Mouse (Mus musculus) frontal cortex, postnatal 10 days (tissue): ENCODE measurements around the gene Tctn1.

Source experiments
- DNase-seq, 2 experiments: peaks; one replicate each; pipeline ENCODE4 v3.0.0; 2022; ENCODE audit warnings: low spot score in 2 of 2, mixed read lengths in 1 of 2

The Tctn1 gene

DNA sequence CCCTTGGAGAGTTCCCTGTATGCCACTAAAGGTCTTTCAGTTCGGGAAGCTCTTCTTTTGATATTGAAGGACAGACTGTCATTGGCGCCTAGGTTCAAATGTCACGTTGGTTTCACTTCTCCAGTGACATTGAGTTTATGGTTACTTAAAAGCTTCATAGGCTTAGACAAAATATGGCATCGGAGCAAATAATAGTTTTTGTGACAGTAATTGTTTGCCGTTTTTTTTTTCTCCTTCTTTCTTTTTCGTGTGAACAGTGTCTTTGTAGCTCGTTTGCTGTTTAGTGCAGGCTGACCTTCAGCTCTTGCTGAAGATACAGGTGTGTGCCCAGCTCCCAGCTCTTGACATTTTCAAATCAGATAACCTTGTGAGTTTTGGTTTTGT, 21.5 kb upstream of the Tctn1 start:
- no peak for DNase-seq

DNA sequence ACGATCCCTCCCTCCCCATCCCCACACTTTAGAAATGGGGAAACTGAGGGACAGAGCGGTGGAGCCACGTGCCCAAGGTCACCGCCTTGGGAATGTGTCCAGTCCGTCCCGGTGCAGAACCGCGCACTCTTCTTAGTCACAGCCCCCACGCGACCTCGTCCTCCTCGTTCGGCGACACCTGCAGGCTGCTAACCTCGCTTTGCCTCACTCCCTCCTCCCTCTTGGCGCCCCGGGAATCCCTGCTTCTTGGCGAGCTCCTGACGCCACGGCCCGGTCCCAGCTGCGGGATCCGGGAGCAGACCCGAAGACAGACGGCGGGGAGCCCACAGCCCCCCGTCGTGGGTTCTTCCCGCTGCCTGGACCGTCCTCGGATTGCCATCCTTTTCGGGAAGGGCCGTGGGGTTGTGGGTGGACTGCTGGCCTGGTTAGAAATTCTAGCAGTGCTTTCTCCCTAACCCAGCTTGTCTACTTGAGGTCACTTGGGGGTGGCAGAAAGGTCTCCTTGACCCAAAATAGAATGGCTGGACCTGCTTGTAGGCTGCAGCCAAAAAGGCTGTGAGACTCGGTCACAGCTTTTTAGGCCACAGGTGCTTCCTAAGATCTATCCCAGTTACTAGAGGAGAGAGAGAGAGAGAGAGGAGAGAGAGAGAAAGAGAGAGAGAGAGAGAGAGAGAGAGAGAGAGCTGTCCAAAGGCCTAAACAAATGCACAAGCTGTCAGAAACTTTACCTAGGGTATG, 20.9 kb upstream of the Tctn1 start:
- DNase-seq, result peak; percentile 26 to 42

DNA sequence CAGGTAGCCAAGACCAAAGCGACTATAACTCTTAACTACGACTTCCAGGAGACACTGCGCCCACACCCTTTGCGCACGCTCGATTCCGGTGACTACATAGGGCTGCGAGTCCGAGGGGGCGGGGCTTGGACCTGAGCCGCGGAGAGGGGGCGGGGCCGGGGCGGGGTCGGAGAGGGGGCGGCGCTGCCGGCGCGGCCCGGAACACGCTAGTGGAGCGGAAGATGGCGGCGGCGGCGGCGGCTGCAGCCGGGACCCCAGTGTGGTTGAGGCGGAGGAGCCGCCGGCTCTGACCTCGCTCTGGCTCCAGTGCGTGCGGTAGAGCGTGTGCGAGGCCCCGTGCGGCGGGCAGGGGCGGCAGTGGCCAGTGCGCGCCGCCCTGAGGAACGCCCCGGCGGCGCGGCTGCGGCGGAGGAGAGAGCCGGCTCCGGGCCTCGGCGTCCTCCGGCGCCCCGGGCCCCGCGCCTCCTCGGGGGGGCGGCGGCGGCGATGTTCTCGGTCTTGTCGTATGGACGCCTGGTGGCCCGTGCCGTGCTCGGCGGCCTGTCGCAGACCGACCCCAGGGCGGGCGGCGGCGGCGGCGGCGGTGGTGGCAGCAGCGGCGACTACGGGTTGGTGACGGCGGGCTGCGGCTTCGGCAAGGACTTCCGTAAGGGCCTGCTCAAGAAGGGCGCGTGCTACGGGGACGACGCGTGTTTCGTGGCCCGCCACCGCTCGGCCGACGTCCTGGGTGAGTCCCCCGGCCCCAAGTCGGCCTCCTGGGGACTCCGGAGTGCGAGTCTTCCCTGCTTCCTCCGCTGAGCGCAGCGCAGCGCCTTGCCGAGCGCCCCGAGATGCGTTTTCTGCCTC, 20.1 kb upstream of the Tctn1 start, which contains the start of gene Pptc7:
Pptc7 (plus strand) TSS at position 183 of the 846 bp plus-strand sequence.
- peak; percentile 76 to 87 for DNase-seq

DNA sequence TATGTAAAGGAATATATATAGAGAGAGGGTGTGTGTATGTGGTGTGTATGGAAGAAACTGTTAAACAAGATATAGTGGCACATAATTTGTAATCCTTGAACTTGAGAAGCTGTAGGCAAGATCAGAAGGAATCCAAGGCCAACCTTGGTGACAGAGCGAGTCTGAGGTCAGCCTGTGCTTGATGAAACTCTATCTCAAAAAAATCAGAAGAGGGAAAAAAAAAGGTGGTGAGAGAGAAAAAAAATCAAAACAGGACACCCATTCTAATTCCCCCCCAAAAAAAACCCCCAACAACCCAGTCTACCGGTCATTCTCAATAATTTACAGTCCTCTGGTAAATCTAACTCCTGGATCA, 19.5 kb upstream of the Tctn1 start:
- no peak for DNase-seq

DNA sequence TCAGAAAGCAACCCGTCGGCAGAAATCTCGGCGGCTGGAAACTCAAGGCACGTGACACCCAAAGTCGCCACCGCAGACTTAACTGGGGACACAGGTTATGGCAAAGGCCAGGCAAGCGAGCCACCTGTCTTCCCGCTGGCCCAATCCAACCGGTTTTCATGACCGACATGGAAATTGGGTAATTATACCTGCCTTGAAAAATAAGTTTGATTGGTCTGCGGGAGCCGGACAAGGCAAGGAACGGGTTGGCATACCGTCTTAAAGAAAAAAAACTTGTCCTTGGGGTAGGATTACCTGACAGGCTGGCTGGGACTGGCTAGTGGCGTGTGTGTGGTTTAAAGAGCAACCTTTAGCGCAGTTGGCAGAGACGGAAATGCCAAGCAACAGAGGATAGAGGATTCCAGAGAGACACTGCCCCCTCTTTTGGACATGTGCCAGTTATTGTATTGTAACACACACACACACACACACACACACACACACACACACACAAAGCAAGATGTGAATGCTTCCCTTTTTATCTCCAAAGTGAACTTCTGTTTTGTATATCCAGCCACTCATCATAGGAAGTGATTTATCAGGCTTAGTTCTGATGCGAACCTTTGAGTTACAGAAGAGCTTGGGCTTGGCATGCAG, 16.7 kb upstream of the Tctn1 start:
- DNase-seq, result no peak

DNA sequence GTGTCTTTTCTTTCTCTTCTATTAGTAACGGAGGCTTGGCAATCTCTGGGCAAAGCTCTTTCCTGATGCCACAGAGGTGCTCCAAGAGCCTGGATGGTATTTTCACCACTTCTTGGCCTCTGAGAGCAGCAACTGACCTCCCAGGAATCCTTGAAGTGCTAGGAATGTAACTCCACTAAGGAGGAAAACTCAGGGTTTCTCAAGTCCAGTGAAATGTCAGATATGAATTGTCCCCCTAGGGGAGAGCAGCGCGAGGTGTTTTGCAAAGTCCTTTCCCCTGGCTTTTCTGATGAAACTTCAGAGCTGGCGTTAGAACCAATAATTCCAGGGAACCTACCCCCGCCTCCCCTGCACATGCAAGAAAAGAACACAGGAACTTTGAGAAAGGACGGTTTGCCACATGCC, 16.2 kb upstream of the Tctn1 start:
- no peak for DNase-seq

DNA sequence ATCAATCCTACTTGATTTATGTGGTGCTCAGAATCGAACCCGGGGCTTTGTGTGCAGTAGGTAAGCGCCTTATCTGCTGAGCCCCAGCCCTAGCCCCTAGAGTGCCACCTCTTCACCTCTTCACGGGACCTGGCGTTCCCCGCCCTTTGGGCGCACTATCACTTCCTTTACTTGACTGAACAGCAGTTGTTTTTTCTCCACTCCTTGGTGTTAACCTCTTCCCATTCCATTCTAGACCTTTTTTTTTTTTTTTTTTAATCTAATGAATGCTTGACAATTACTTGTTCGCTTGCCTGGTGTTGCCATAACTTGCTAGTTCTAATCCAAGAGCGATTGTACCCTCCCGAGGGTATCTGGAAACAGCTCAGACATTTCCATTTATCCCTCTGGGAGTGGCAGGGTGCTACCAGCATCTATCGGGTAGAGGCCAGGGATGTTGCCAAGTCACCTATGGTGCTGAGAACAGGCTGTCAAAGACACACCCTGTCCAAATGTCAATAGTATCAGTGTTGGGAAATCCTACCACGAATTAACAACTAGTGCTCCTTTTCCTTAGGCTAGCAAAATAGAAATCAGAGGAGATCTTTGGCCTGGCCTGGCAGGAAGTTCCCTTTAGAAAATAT, 15.7 kb upstream of the Tctn1 start:
- DNase-seq, result no peak

DNA sequence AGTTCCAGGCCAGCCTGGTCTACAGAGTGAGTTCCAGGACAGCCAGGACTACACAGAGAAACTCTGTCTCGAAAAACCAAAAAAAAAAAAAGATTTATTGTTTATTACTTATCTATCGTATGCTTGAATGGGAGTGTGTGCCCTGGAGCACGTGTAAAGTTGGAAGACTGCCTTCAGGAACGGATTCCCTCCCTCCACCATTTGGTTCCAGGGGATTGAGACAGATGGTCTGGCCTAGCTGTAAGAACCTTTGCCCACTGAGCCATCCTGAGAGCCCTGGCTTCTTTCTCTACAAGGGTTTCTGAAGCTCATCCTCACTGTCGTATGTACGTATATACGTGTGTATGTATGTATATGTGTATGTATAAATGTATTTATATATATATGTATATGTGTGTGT, 14.7 kb upstream of the Tctn1 start:
- DNase-seq, result no peak

DNA sequence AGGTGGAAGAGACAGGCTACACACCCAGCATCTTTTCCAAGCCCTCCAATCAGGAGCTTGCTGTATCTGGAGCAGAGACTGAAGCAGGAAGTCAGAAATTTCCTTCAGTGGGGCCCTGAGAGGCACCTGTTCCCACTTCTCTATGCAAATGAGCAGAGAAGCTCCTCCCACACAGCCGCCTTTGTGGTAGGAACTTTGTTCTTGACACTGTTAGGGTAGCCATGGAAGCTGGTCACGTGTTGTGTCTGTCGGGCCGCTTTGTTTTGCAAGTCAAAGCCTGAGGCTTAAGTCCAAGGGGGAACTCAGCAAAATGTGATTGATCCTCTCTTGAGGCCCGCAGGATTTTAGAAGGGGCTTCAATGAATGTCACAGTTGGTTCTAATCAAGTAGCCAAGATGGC, 10.5 kb upstream of the Tctn1 start:
- DNase-seq, result no peak

DNA sequence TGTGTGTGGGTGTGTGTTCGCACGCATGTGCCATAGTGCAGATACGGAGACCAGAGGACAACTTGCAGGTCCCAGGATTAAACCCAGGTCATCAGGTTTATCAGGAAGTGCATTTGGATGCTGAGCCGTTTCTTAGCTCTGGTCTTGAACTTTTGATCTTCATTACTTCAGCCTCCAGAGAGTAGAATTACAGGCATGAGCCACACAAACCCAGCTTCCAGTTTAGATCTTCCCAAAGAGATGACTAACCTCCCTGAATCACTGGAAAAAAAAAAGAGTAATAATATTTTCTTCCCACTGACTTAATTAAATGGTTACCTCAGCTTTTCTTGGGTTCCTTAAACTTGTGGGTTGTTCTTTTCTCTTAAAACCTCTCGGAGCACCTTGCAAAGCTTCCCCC, 8.6 kb upstream of the Tctn1 start:
- no peak for DNase-seq

DNA sequence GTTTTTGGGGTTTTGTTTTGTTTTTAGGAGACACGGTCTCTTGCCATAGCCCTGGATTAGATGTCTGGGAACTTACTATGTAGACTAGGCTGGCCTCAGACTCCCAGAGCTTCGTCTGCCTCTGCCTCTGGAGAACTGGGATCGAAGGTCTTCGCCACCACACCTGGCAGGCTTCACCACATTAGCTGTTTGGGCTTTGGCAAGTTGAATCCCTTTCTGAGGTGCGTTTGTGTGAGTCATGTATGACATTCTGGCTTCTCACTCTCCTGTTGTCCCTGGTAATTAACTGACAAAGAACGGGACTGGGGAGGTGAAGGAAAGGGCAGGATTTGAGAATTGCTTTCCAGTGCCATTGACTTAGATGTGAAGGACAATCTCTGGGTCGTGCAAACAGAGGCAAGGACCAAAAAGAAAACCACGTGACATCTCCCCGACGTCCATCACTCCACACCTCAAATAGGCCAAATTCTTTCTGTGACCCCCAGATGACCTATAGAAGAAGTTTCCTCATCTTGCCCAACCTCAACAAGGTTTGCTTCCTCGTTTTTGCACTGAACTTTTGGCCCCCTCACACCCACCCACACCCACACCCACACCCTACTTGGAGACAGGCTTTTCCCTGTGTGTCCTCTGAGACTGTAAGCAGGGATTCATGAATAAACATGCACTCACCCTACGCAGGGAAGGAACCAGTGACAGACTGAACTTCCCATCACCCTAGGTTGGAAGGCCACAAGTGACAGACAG, 4.8 kb upstream of the Tctn1 start:
- DNase-seq, result no peak

DNA sequence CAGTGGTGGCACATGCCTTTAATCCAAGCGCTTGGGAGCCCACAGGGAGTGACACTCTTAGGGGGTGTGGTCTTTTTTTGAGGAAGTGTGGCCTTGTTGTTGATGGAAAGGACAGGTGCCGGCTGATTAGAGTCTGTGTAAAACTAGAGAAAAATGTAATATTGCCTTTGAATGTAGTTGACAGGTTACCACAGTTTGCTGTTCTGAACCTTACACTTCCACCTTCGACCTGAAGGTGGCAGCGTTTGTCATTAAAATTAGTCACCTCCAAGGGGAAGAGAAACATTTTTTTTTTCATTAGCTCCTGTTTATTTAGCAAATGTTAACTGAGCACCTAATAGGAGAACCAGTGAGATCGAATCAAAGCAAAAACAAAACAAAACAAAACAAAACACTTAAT, 3.6 kb upstream of the Tctn1 start:
- peak in 1 of 2 experiments; percentile 70 for DNase-seq

DNA sequence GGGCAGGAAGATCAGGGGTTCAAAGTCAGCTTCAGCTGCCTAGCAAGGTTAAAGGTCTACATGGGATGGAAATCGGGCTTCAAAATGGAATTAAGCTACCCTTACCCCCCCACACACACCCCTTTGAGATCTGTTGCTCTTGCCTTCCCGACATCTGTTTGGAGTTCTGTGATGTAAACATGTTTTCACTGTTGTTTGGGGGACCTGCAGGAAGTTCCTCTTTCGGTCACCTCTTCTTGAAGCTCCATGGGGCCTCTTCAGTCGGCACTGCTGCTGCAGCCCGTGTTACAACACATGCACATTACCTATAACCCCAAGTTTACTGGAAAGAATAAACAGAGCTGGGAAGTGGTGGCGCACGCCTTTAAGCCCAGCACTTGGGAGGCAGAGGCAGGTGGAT, 2.9 kb upstream of the Tctn1 start:
- DNase-seq, result no peak

DNA sequence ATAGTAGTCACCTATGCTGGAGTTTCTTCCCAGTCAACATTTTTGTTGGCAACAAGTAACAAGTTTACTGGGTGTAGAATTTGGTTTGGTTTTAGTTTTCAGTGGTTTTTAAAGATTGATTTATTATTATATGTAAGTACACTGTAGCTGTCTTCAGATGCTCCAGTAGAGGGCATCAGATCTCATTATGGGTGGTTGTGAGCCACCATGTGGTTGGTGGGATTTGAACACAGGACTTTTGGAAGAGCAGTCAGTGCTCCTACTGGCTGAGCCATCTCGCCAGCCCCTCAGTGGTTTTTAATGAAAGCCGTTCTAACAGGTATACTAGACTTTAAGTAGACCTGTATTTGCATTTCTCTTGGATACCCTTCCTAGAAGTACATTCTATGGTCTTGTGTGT, 1.7 kb upstream of the Tctn1 start:
- DNase-seq, result no peak

DNA sequence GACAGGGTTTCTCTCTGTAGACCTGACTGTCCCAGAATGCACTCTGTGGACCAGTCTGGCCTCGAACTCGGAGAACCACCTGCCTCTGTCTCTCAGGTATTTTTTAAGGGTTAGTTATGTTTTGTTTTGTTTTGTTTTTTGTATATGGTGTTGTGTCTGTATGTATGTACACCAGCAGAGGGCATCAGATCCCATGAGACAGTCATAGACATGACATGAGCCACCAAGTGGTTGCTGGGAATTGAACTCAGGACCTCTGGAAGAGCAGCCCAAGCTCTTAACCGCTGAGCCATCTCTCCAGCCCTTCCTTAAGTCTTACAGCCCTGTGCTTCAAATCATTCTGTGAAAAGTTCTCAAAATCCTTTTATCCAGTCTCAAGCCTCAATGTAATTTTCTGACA, 927 bp upstream of the Tctn1 start:
- DNase-seq, result no peak

DNA sequence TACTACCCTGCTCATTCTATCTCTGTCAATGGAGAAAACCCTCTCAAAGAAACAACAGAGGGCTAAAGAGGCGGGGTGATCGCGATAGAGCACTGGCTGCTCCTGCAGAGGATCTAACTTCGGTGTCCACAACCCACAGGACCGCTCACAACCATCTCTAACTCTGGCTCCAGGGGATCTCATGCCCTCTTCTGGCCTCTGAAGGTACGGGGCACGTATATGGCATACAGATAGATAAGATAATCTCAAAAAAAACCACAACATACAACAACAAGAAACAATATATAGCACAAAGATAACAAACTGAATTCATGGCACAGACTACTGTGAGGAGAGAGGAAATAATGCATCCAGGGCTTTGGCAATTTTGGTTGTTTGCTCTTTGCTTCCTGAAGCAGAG, 2.2 kb downstream of the Tctn1 start:
- DNase-seq, result no peak

DNA sequence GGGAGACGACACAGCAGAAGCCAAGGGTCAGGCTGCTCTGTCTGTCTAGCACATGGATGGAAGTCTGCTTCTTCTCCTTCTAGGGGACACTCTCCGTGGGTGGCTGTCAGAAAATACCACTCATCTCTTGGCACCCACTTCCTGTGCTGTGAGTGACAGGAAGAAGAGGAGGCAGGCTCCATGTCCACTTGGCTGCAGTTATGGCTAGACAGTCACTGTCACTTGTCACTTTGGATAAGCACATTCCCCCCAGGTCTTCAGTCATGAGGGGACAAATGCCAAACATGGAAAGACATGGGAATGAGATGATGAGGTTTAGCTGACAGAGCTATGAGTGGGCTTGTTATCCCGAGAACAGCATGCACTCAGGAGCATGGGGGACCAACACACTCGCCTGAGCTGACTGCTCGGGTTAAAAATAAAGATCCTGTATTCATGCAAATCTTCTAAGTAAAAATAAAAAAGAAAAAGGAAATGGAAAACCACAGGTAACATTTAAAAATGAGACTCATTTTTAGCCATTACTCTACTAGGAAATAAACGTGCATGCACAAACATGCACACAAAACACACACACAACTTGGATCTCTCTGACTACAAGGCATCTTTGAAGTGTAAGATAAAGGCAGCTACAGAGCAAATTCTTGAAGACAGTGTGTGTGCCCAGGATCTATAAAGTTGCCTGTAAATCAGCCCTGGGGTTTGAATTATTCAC, 6.1 kb downstream of the Tctn1 start:
- no peak for DNase-seq

DNA sequence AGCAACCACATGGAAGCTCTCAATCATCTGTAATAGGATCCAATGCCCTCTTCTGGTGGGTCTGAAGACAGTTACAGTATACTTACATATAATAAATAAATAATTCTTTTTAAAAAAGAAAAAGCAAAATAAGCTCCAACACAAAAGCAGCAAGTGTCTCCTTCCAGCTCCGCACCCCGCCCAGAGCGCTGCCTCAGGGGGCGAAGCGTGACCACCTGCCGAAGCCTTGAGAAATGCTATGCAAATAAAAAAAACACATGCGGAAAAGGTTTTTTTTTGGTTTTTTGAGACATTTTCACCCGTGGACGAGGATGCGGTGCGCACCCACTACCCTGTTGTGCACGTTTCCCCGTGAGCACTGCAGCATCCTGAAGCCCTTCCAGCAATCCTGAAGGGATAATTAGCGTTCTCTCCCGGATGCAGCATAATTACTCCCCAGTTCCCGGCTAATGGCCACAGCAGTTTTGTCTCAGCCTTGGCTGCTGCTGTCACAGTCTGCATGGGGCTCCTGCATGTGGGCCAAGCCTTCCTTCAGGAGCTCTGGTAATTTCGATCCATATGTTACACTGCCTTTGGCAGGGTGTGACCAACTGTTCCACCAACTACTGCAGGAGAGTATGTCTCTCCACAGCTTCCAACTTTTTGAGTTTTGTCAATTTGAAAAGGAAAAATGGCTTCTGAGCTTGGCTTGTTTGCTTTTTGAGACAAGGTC, 12.2 kb downstream of the Tctn1 start:
- DNase-seq, result no peak

DNA sequence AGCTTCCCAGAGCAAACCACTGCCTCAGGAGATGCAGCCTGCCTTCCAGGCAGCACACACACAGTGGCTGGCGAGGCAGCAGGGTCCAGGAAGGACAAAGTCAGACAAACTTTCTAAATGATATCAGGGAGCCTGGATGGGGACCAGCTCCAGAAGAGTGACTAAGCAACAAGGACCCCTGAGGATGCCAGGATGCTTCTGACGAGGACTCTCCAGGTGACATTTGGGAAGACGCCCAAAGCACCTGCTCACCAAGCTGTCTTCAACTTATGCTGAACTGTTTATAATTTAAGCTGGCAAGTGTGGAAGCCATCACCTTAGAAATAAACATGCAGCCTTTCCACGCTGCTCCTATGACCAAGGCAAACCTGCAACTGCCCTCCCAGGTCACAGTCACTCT, 15.0 kb downstream of the Tctn1 start:
- DNase-seq, result no peak

DNA sequence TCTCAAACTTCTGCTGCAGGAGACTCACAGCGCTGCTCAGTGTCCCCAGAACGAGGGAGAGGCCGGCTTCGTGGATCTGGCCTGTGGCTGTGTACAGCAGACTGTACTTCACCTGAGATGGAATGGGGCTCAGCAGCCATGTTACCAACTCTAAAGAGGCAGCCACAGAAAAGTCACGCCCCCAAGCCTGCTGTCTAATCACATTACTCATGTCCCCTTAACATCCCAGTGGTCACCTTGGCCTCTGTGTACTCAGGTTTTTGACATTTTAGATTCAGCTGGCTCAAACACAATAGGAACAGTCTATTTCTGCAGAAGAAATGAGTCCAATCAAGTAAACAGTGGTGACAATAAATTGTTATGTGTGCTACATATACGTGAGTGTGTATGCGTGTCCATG, 16.3 kb downstream of the Tctn1 start:
- DNase-seq, result no peak
